Mouse (Mus musculus): ENCODE results near the gene Gtpbp4.
A peak's percentile ranks its signal among the peaks of the same experiment; 100 is the strongest.

The Gtpbp4 gene

DNA sequence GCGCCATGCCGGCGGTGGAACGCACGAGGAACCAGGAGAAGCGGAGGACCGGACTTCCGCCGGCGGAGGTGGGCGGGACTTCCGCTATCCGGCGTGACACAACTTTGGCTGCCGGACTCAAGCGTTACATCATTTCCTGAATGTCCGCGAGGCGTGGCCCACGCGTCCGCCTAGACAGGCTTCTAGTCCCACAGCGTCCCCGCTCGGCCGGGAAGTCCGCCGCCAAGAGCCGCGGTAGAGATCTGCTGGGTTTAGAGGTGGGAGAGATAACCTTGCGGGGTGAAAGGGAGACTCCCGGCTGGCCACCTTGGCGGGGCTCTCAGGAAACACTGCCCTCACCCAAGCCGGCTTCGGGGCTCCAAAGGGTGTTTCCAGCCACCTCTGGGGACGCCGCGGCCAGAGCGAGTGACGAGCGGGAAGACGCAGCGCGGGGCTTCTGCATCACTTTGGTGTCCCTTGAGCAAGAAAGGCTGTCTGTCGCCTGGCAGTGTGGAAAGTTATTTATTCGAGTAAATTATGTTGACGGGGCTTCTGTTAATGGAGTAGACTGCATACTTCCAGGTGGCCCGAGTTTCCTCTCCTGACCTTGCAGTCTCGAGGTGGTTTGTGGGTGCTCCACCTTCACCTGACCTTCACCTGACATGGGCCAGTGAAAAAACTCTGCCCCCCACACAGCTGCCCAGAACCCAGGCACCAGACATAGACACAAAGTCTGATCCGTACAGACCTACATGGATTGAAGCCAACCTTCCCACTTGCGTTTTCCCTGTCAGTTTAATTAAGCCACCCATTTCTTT, at the start of gene Gtpbp4:
Gene Gtpbp4, minus strand, starts transcription at position 94 of the 797 bp plus-strand sequence.
- H3K36me3 ChIP-seq (ENCODE audit: control insufficient read depth, insufficient read depth, low read length, poor library complexity, severe bottlenecking) = peaks cover 6% of the 10 kb centered on the region; the same call in 1 of the 2 replicates
- H3K27me3 ChIP-seq (ENCODE audit: control insufficient read depth, insufficient read depth, low read length, poor library complexity, severe bottlenecking) = no peaks in the 10 kb centered on the region
- peak; percentile 98 for DNase-seq (ENCODE audit: low read depth, low spot score)

- Histone ChIP-seq H3K27me3 (ENCODE audit: control insufficient read depth, insufficient read depth, low read length, poor library complexity, severe bottlenecking) (no peaks in the 10 kb centered on the region), H3K36me3 (ENCODE audit: control insufficient read depth, insufficient read depth, low read length, poor library complexity, severe bottlenecking) (no peaks in the 10 kb centered on the region)
- DNase-seq (ENCODE audit: low read depth, low spot score) = no peak
Measured at GRCm38 (mm10) chr13:9044731-9045130, 48.8 kb upstream of the Gtpbp4 start.

DNA sequence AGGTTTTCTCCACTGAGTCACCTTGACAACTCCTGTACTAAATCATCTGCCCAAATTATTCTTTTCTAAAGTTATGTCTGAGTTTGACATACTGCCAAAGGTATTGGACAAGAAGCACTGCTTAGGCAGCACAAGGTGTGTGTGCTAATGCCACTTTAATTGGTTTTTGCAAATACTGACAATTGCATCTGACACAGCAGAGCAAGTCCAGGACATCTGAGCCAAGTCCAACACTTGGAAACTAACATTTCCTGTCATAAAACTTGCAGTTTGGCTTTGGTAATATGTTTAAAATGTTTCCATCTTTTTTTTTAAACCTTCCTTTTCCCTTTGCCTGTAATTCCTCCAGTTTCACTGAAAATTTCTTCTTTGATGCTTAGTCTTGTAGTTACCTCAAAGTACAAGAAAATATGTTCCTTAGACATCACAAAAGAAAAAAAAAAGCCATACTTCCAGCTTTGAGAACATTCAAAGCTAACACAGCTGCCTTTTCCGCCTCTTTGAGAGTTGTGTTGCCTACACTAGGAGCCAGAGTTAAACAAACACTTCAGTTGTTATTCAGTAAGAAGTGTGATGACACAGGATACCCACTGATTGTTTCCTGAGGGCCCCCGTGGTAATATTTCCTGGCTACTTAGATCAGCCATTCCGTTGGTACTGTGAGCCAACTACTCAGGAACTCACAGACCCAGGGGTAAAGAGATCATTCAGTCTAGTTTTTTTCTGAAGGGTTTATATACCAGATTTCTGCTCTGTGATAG, 47.6 kb upstream of the Gtpbp4 start:
- Histone ChIP-seq H3K36me3 (ENCODE audit: control insufficient read depth, insufficient read depth, low read length, poor library complexity, severe bottlenecking) (no peaks in the 10 kb centered on the region), H3K27me3 (ENCODE audit: control insufficient read depth, insufficient read depth, low read length, poor library complexity, severe bottlenecking) (no peaks in the 10 kb centered on the region)
- DNase-seq (ENCODE audit: low read depth, low spot score) = no peak

DNA sequence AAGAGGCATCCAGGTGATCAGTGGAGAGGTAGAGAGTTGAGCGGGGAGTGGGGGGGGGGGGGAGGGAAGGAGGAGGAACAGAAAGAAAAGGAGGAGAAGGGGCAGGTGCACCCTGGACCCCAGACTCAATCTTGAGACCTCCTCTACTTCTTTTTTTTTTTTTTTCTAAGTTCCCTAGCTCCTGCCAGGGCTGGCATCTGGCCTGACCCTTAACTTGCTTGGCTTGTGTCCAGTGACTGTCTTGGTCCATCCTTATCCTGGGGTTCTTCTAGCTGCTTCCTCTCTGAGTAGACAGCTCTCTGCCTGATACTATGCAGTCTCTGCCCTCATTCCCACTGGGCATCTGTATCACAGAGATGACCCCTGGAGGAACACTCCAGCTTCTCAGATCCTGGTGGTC, 44.7 kb upstream of the Gtpbp4 start:
- H3K27me3 ChIP-seq (ENCODE audit: control insufficient read depth, insufficient read depth, low read length, poor library complexity, severe bottlenecking) = no peaks in the 10 kb centered on the region
- no peaks in the 10 kb centered on the region for H3K36me3 ChIP-seq (ENCODE audit: control insufficient read depth, insufficient read depth, low read length, poor library complexity, severe bottlenecking)
- no peak for DNase-seq (ENCODE audit: low read depth, low spot score)

DNA sequence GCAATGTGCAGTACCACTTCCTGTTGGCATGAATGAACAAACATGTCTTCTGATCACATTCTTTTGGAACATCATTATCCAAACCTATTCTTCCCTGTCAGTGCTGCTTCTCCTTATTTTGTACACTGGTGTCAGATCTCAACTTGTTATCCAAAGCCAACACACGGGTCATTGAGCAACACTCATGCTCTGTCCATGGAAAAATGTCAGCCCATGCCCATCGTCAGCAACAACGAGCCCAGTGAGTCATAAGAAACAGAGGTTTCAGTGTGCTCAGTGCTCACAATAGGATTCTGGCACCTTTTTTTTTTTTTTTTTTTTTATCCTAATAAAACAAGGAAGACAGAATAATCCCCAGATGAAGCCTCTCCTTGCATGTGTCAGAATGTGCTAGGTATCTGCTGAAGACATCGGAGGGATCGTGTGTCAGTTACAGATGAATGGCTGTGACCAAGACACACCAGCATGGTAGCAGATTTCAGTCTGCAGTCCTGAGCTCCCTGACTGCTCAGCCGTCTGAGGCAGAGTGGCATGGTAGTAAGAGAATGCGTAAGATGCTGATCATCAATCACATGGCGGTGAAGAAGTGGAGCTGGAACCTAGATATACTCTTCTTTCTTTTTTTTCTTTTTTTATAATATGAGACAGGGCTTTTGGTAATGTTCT, 36.2 kb upstream of the Gtpbp4 start:
- Histone ChIP-seq H3K36me3 (ENCODE audit: control insufficient read depth, insufficient read depth, low read length, poor library complexity, severe bottlenecking) (no peaks in the 10 kb centered on the region), H3K27me3 (ENCODE audit: control insufficient read depth, insufficient read depth, low read length, poor library complexity, severe bottlenecking) (no peaks in the 10 kb centered on the region)
- no peak for DNase-seq (ENCODE audit: low read depth, low spot score)

GRCm38 (mm10) chr13:9030364-9030763, 34.5 kb upstream of the Gtpbp4 start:
- DNase-seq (ENCODE audit: low read depth, low spot score) = no peak
- no peaks in the 10 kb centered on the region for H3K27me3 ChIP-seq (ENCODE audit: control insufficient read depth, insufficient read depth, low read length, poor library complexity, severe bottlenecking)
- H3K36me3 ChIP-seq (ENCODE audit: control insufficient read depth, insufficient read depth, low read length, poor library complexity, severe bottlenecking) = no peaks in the 10 kb centered on the region

DNA sequence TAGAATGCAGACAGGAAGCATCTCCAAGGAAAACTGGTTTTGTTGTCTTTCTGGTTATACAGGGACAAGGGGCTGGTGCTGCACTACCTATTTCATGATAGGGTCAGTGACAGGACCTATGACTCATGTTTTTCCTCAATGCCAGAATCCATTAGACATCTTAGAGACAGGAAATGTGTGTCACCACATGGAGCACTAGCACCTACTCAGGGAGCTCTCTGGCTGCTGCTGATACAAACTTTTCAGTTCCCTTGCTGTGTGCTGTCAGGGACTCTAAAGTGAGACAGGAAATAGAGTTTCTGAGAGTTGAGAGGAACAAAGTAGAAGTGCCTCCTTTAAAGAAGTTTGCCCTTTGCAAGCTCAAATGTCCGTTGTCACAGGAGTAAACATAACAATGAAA, 31.4 kb upstream of the Gtpbp4 start:
- H3K36me3 ChIP-seq (ENCODE audit: control insufficient read depth, insufficient read depth, low read length, poor library complexity, severe bottlenecking) = no peaks in the 10 kb centered on the region
- H3K27me3 ChIP-seq (ENCODE audit: control insufficient read depth, insufficient read depth, low read length, poor library complexity, severe bottlenecking) = no peaks in the 10 kb centered on the region
- no peak for DNase-seq (ENCODE audit: low read depth, low spot score)

- Histone ChIP-seq H3K36me3 (ENCODE audit: control insufficient read depth, insufficient read depth, low read length, poor library complexity, severe bottlenecking) (no peaks in the 10 kb centered on the region), H3K27me3 (ENCODE audit: control insufficient read depth, insufficient read depth, low read length, poor library complexity, severe bottlenecking) (no peaks in the 10 kb centered on the region)
- DNase-seq (ENCODE audit: low read depth, low spot score) = peak; percentile 31
Measured at GRCm38 (mm10) chr13:9022623-9023022, 26.7 kb upstream of the Gtpbp4 start.

DNA sequence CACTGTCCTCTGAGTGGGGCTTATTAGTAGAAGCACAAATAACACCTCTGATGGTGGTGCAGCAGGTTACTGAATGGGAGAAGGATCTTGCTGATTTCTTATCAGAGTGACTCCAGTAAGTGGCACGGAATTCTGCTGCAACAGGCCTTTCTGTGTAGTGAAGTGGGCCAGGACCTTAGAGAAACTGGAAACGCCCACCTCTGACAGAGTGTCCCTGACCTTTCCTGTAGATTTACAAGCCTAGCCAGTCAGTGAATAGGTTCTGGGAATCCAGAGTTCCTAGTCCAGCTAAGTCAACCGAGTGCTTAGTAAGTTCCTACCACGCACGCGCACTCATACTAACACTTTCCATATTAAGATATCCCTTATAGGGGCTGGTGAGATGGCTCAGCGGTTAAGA, 25.7 kb upstream of the Gtpbp4 start:
- Histone ChIP-seq H3K36me3 (ENCODE audit: control insufficient read depth, insufficient read depth, low read length, poor library complexity, severe bottlenecking) (no peaks in the 10 kb centered on the region), H3K27me3 (ENCODE audit: control insufficient read depth, insufficient read depth, low read length, poor library complexity, severe bottlenecking) (no peaks in the 10 kb centered on the region)
- DNase-seq (ENCODE audit: low read depth, low spot score) = no peak

DNA sequence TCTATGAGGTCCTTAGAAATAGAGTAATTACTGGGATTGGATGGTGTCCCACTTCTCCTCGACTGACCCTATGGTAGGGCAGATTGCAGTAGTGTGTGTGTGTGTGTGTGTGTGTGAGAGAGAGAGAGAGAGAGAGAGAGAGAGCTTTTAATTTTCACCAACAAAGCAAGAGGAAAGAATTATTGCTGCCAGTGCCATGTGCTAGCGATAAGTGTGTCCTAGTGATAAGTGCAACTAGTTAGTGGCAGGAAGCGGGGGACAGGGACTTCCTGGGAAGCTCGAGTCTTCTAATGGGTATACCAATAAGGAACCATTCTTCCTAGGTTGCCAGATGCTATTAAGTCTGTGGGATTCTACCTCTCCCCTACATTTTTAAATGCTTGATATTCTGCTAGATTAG, 23.8 kb upstream of the Gtpbp4 start:
- Histone ChIP-seq H3K36me3 (ENCODE audit: control insufficient read depth, insufficient read depth, low read length, poor library complexity, severe bottlenecking) (no peaks in the 10 kb centered on the region), H3K27me3 (ENCODE audit: control insufficient read depth, insufficient read depth, low read length, poor library complexity, severe bottlenecking) (no peaks in the 10 kb centered on the region)
- no peak for DNase-seq (ENCODE audit: low read depth, low spot score)

DNA sequence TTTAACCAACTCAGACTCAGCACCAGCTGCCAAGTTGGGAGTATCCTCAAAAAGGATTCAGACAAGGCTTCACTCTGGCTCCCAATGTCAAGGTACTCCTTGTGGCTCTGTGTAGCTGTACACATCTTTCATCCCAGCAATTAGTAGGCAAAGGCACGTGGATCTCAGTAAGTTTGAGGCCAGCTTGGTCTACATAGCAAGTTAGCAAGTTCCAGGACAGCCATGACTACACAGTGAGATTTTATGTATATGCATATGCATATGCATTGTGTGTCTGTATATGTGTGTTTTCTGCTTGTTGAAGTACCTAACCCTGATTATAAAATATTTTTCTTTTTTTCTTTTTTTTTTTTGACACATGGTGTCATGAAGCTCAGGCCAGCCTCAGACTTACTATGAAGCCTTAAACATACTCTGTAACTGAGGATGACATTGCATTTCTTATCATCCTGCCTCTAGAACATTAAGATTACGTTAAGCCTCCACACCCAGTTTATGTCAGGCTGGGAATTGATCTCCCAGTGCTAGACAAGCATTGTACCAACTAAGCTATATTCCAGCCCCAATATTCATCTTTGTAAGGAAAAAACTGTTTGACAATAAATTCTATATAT, 23.2 kb upstream of the Gtpbp4 start:
- no peak for DNase-seq (ENCODE audit: low read depth, low spot score)
- H3K27me3 ChIP-seq (ENCODE audit: control insufficient read depth, insufficient read depth, low read length, poor library complexity, severe bottlenecking) = no peaks in the 10 kb centered on the region
- H3K36me3 ChIP-seq (ENCODE audit: control insufficient read depth, insufficient read depth, low read length, poor library complexity, severe bottlenecking) = no peaks in the 10 kb centered on the region

GRCm38 (mm10) chr13:9017190-9017589, 21.3 kb upstream of the Gtpbp4 start:
- no peak for DNase-seq (ENCODE audit: low read depth, low spot score)
- Histone ChIP-seq H3K36me3 (ENCODE audit: control insufficient read depth, insufficient read depth, low read length, poor library complexity, severe bottlenecking) (no peaks in the 10 kb centered on the region), H3K27me3 (ENCODE audit: control insufficient read depth, insufficient read depth, low read length, poor library complexity, severe bottlenecking) (no peaks in the 10 kb centered on the region)

- no peak for DNase-seq (ENCODE audit: low read depth, low spot score)
Measured at GRCm38 (mm10) chr13:9014431-9014830, 18.5 kb upstream of the Gtpbp4 start.

GRCm38 (mm10) chr13:9013483-9013882, 17.6 kb upstream of the Gtpbp4 start:
- no peaks in the 10 kb centered on the region for H3K27me3 ChIP-seq (ENCODE audit: control insufficient read depth, insufficient read depth, low read length, poor library complexity, severe bottlenecking)
- DNase-seq (ENCODE audit: low read depth, low spot score) = no peak
- H3K36me3 ChIP-seq (ENCODE audit: control insufficient read depth, insufficient read depth, low read length, poor library complexity, severe bottlenecking) = no peaks in the 10 kb centered on the region

More at GRCm38 (mm10) chr13:9014431-9014830, 18.5 kb upstream of the Gtpbp4 start:
- Histone ChIP-seq H3K36me3 (ENCODE audit: control insufficient read depth, insufficient read depth, low read length, poor library complexity, severe bottlenecking) (no peaks in the 10 kb centered on the region), H3K27me3 (ENCODE audit: control insufficient read depth, insufficient read depth, low read length, poor library complexity, severe bottlenecking) (no peaks in the 10 kb centered on the region)
